Mouse (Mus musculus) MEL (cell line): ENCODE data around the gene Tmem196. TPM values are rescaled to one million over a fixed set of nuclear protein-coding genes. Genes with fewer than 3 reads are reported as not detected.

Experiments used
- DNase-seq: peaks from one replicate; pipeline ENCODE4 v3.0.0; 2011; ENCODE audit warnings: low read depth, low spot score
- H3K27ac ChIP-seq: 2 replicates; pipeline ENCODE4 v1.5.1; 2012; ENCODE audit warnings: low read depth, mild to moderate bottlenecking, control low read depth, low read length, moderate library complexity; ENCODE audit not compliant: control insufficient read depth
- H3K27me3 ChIP-seq, 2 experiments: fragments of 150-350 bp in 1 of 2; sonication (generic) in 1 of 2; 2 replicates each; pipeline ENCODE4 v1.6.1; 2012; ENCODE audit warnings: low read length in 2 of 2, mild to moderate bottlenecking in 2 of 2, improper control_type of control experiment in 1 of 2, moderate library complexity in 1 of 2; ENCODE audit not compliant: insufficient read depth in 2 of 2, control insufficient read depth in 1 of 2
- H3K36me3 ChIP-seq, 2 experiments: 2 replicates each; pipeline ENCODE4 v1.6.1; 2012 to 2014; ENCODE audit warnings: low read length in 2 of 2, improper control_type of control experiment in 1 of 2, inconsistent platforms in 1 of 2, mild to moderate bottlenecking in 1 of 2; ENCODE audit not compliant: insufficient read depth in 2 of 2, control insufficient read depth in 1 of 2
- H3K4me1 ChIP-seq, 2 experiments: fragments of 150-350 bp in 1 of 2; sonication (generic) in 1 of 2; 2 replicates each; pipeline ENCODE4 v1.6.1; 2012; ENCODE audit warnings: low read length in 2 of 2, improper control_type of control experiment in 1 of 2, mild to moderate bottlenecking in 1 of 2; ENCODE audit not compliant: insufficient read depth in 2 of 2, control insufficient read depth in 1 of 2
- H3K4me3 ChIP-seq, 2 experiments: fragments of 150-350 bp in 1 of 2; sonication (generic) in 1 of 2; 2 replicates each; pipeline ENCODE4 v1.5.1; 2012; ENCODE audit warnings: low read depth in 2 of 2, low read length in 2 of 2, mild to moderate bottlenecking in 2 of 2, moderate library complexity in 2 of 2, control low read depth in 1 of 2, improper control_type of control experiment in 1 of 2; ENCODE audit not compliant: control insufficient read depth in 1 of 2, insufficient read depth in 1 of 2
- H3K79me2 ChIP-seq: 2 replicates; pipeline ENCODE4 v1.6.1; 2012; ENCODE audit warnings: mild to moderate bottlenecking, low read length, moderate library complexity; ENCODE audit not compliant: control insufficient read depth, poor library complexity, insufficient read depth
- H3K9ac ChIP-seq: 2 replicates; pipeline ENCODE4 v1.6.1; 2012; ENCODE audit warnings: low read depth, mild to moderate bottlenecking, control low read depth, low read length, moderate library complexity; ENCODE audit not compliant: control insufficient read depth, poor library complexity, severe bottlenecking
- H3K9me3 ChIP-seq: fragments of 150-350 bp; sonication (generic); replicated peaks from 2 replicates; pipeline ENCODE4 v1.6.1; 2012; ENCODE audit warnings: mild to moderate bottlenecking, low read length, improper control_type of control experiment, moderate library complexity; ENCODE audit not compliant: insufficient read depth
- CHD1 ChIP-seq: IDR thresholded peaks from 2 replicates; pipeline ENCODE4 v1.6.1; 2012; ENCODE audit warnings: low read depth, mild to moderate bottlenecking, inconsistent platforms, low read length, improper control_type of control experiment
- CHD2 ChIP-seq: IDR thresholded peaks from 2 replicates; pipeline ENCODE4 v1.6.1; 2011; ENCODE audit warnings: low read length, improper control_type of control experiment
- CTCF ChIP-seq, 3 experiments: IDR thresholded peaks in 2 of 3; conservative IDR thresholded peaks in 1 of 3; 2 replicates each; pipeline ENCODE4 v1.5.1; 2011 to 2012; ENCODE audit warnings: low read length in 3 of 3, low read depth in 2 of 3, mild to moderate bottlenecking in 2 of 3, improper control_type of control experiment in 1 of 3, inconsistent platforms in 1 of 3, mixed read lengths in 1 of 3, moderate library complexity in 1 of 3; ENCODE audit not compliant: control insufficient read depth in 1 of 3, insufficient read depth in 1 of 3, poor library complexity in 1 of 3, severe bottlenecking in 1 of 3
- E2F4 ChIP-seq: IDR thresholded peaks from 2 replicates; pipeline ENCODE4 v1.6.1; 2011; ENCODE audit warnings: low read depth, low read length, improper control_type of control experiment, borderline replicate concordance
- ELF1 ChIP-seq: IDR thresholded peaks from 2 replicates; pipeline ENCODE4 v1.6.1; 2014; ENCODE audit warnings: low read depth, mild to moderate bottlenecking, inconsistent platforms, low read length, improper control_type of control experiment, moderate library complexity
- EP300 ChIP-seq, 2 experiments: IDR thresholded peaks; 2 replicates each; pipeline ENCODE4 v1.6.1; 2011; ENCODE audit warnings: improper control_type of control experiment in 2 of 2, low read length in 2 of 2, low read depth in 1 of 2, mild to moderate bottlenecking in 1 of 2
- HCFC1 ChIP-seq: IDR thresholded peaks from 2 replicates; pipeline ENCODE4 v1.6.1; 2012; ENCODE audit warnings: low read depth, mild to moderate bottlenecking, inconsistent platforms, low read length, improper control_type of control experiment, moderate library complexity
- JUND ChIP-seq: IDR thresholded peaks from 2 replicates; pipeline ENCODE4 v1.6.1; 2011; ENCODE audit warnings: low read depth, mild to moderate bottlenecking, improper control_type of control experiment, low read length
- MAFK ChIP-seq: IDR thresholded peaks from 2 replicates; pipeline ENCODE4 v1.6.1; 2011; ENCODE audit warnings: low read depth, mild to moderate bottlenecking, low read length, improper control_type of control experiment, borderline replicate concordance
- MAZ ChIP-seq: IDR thresholded peaks from 2 replicates; pipeline ENCODE4 v1.6.1; 2012; ENCODE audit warnings: low read depth, mild to moderate bottlenecking, inconsistent platforms, low read length, improper control_type of control experiment
- MEF2A ChIP-seq: IDR thresholded peaks from 2 replicates; pipeline ENCODE4 v1.6.1; 2014; ENCODE audit warnings: low read depth, mild to moderate bottlenecking, inconsistent platforms, low read length, improper control_type of control experiment; ENCODE audit not compliant: poor library complexity, insufficient replicate concordance, severe bottlenecking; ENCODE audit errors: extremely low read depth
- MYB ChIP-seq: IDR thresholded peaks from 2 replicates; pipeline ENCODE4 v1.6.1; 2011; ENCODE audit warnings: mild to moderate bottlenecking, low read depth, low read length, improper control_type of control experiment
- MYC ChIP-seq: IDR thresholded peaks from 2 replicates; pipeline ENCODE4 v1.6.1; 2011; ENCODE audit warnings: low read depth, mild to moderate bottlenecking, low read length, improper control_type of control experiment, moderate library complexity
- NELFE ChIP-seq: IDR thresholded peaks from 2 replicates; pipeline ENCODE4 v1.6.1; 2011; ENCODE audit warnings: low read depth, low read length, improper control_type of control experiment
- NRF1 ChIP-seq: IDR thresholded peaks from 2 replicates; pipeline ENCODE4 v1.6.1; 2014; ENCODE audit warnings: low read depth, mild to moderate bottlenecking, inconsistent platforms, low read length, improper control_type of control experiment, moderate library complexity; ENCODE audit not compliant: poor library complexity, insufficient read depth, severe bottlenecking
- POLR2A ChIP-seq, 2 experiments: IDR thresholded peaks; 2 replicates each; pipeline ENCODE4 v1.6.1; 2011 to 2012; ENCODE audit warnings: low read length in 2 of 2, mild to moderate bottlenecking in 2 of 2, control low read depth in 1 of 2, improper control_type of control experiment in 1 of 2, low read depth in 1 of 2, moderate library complexity in 1 of 2; ENCODE audit not compliant: control insufficient read depth in 1 of 2, insufficient read depth in 1 of 2, poor library complexity in 1 of 2
- POLR2AphosphoS5 ChIP-seq: IDR thresholded peaks from 2 replicates; pipeline ENCODE4 v1.6.1; 2012; ENCODE audit warnings: low read depth, borderline replicate concordance, mild to moderate bottlenecking, inconsistent platforms, low read length, moderate library complexity, mixed read lengths
- RCOR1 ChIP-seq: IDR thresholded peaks from 2 replicates; pipeline ENCODE4 v1.6.1; 2012; ENCODE audit warnings: low read depth, mild to moderate bottlenecking, inconsistent platforms, low read length, improper control_type of control experiment
- SMC3 ChIP-seq: IDR thresholded peaks from 2 replicates; pipeline ENCODE4 v1.6.1; 2011; ENCODE audit warnings: low read depth, low read length, improper control_type of control experiment
- TCF12 ChIP-seq: IDR thresholded peaks from 2 replicates; pipeline ENCODE4 v1.6.1; 2014; ENCODE audit warnings: low read depth, mild to moderate bottlenecking, inconsistent platforms, low read length, improper control_type of control experiment, moderate library complexity
- USF1 ChIP-seq: IDR thresholded peaks from 2 replicates; pipeline ENCODE4 v1.6.1; 2014; ENCODE audit warnings: low read depth, mild to moderate bottlenecking, inconsistent platforms, low read length, improper control_type of control experiment, moderate library complexity
- ZC3H11A ChIP-seq: IDR thresholded peaks from 2 replicates; pipeline ENCODE4 v1.6.1; 2012; ENCODE audit warnings: low read depth, mild to moderate bottlenecking, inconsistent platforms, low read length, improper control_type of control experiment
- polyA plus RNA-seq, 2 experiments: library from polyadenylated mRNA; stranded (reverse) in 1 of 2; unstranded in 1 of 2; fragments of >175 nt in 1 of 2; fragments of >200 nt in 1 of 2; gene quantifications; 2 replicates each; pipeline versions ENCODE4 v1.2.1 to v1.2.4; 2012; ENCODE audit warnings: low replicate concordance in 2 of 2, low read depth in 1 of 2; ENCODE audit not compliant: insufficient read length in 2 of 2, insufficient read depth in 1 of 2, missing spikeins in 1 of 2
- total RNA-seq: library from RNA; depleted of rRNA; stranded (reverse); fragments of 300-350 nt; gene quantifications from 2 replicates; pipeline ENCODE4 v1.2.3, GENCODE M21; 2012; rRNA removed

Gene Tmem196
- total RNA-seq (not detected in 2 replicates), polyA plus RNA-seq (not detected)

DNA sequence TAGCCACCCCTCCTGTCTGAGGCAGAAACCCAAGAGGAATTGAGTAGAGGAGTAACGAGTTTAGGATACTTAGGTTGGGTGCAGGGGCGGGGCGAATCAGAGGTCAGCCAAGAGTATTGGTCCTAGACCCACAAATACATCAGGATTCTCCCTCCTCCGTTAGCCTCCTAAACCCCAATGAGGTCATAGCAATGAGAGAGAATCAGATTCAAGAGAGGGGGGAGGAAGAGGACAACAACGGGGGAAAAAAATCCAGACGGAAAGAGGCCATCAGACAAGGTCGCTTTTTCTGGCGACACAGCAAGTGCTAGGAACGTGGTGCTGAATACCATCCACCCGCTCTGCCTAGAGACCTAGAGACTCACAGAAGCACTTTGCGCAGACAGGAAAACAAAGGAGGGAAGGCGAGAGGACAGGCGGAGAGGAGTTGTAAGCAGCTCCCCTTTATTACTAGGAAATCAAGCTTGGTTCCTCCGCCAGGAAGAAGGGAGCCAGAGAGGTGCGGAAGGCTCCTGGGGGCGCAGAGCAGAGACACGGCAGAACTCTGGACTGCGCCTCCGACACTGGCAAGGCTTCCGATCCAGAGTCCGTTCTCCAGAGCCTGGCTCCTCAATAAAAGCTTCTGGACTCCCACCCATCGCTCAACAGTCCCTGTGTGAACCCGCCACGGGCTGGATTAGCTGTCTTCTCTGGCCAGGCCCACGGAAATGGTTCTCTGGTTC is at the start of gene Tmem196:
Gene Tmem196 (plus strand): TSS at position 234 of the 722 bp plus-strand sequence.
- H3K79me2 ChIP-seq = no peaks in the 10 kb centered on the region
- no peak for DNase-seq
- H3K9me3 ChIP-seq = no peaks in the 10 kb centered on the region
- H3K4me1 ChIP-seq = no peaks in the 10 kb centered on the region
- no peak within 1 kb of the TSS for H3K27ac ChIP-seq
- H3K27me3 ChIP-seq = no peaks in the 10 kb centered on the region
- H3K9ac ChIP-seq = no peak within 1 kb of the TSS
- H3K4me3 ChIP-seq = no peak within 1 kb of the TSS
- no peaks in the 10 kb centered on the region for H3K36me3 ChIP-seq
- no peak for TF ChIP-seq ELF1
- TF ChIP-seq TCF12 = no peak
- TF ChIP-seq CTCF (IDR thresholded peaks at IDR 0.05 in 2 of 3, conservative IDR thresholded peaks at IDR 0.05 in 1 of 3; ENCODE audit: control insufficient read depth in 1 of 3, insufficient read depth in 1 of 3, low read depth in 2 of 3, low read length in 3 of 3, poor library complexity in 1 of 3, severe bottlenecking in 1 of 3) = no peak
- TF ChIP-seq MAFK = no peak
- TF ChIP-seq CHD1 = no peak
- no peak for TF ChIP-seq ZC3H11A
- TF ChIP-seq CHD2 = no peak
- no peak for TF ChIP-seq NELFE
- TF ChIP-seq MAZ = no peak
- no peak for TF ChIP-seq MYB
- no peak for TF ChIP-seq HCFC1
- TF ChIP-seq USF1 = no peak
- TF ChIP-seq SMC3 = no peak
- TF ChIP-seq NRF1 = no peak
- no peak for TF ChIP-seq POLR2AphosphoS5
- no peak for TF ChIP-seq MEF2A
- TF ChIP-seq MYC = no peak

DNA sequence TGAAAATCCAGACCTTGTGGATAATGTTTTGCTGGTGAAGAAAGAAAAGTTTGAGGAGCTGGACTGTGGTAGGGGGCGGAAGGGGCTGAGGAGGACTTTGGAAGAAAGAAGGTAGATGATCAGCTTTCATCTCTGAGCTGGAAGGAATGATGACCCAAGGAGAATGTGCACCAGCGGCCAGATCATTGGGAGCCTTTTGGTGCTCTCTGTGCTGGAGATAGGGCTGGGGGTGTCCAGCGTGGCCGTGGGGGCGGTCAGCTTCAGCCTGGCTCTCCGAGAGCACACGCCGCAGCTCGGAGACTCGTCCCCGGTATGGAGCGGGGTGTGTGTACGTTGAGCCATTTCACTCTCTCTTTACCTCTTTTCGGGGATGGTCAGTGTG is 680 bp downstream of the Tmem196 start:
- no peak for DNase-seq
- H3K9me3 ChIP-seq = no peaks in the 10 kb centered on the region
- no peak overlapping the region for H3K4me3 ChIP-seq
- no peaks in the 10 kb centered on the region for H3K79me2 ChIP-seq
- H3K36me3 ChIP-seq = no peaks in the 10 kb centered on the region
- H3K27me3 ChIP-seq = no peaks in the 10 kb centered on the region
- no peak overlapping the region for H3K27ac ChIP-seq
- H3K9ac ChIP-seq = no peak overlapping the region
- no peaks in the 10 kb centered on the region for H3K4me1 ChIP-seq
- TF ChIP-seq RCOR1 = no peak
- TF ChIP-seq NRF1 = no peak
- TF ChIP-seq MEF2A = no peak
- no peak for TF ChIP-seq E2F4
- TF ChIP-seq JUND = no peak
- no peak for TF ChIP-seq EP300 (IDR thresholded peaks at IDR 0.05; ENCODE audit: low read depth in 1 of 2, low read length in 2 of 2)
- TF ChIP-seq HCFC1 = no peak
- TF ChIP-seq POLR2A (IDR thresholded peaks at IDR 0.05; ENCODE audit: control insufficient read depth in 1 of 2, insufficient read depth in 1 of 2, low read depth in 1 of 2, low read length in 2 of 2, poor library complexity in 1 of 2) = no peak
